Mouse (Mus musculus) cortical plate, adult 2 months (tissue): Measurements from ENCODE around the gene Mapre3. TPM values are rescaled to one million over a fixed set of nuclear protein-coding genes. Genes with fewer than 3 reads are reported as not detected.

ENCODE experiments used
- H3K27ac ChIP-seq: fragments of 200-500 bp; 2 replicates; pipeline ENCODE4 v1.5.1; 2012; ENCODE audit warnings: low read length, control low read depth, inconsistent platforms; ENCODE audit not compliant: insufficient read depth
- H3K4me1 ChIP-seq: fragments of 200-500 bp; 2 replicates; pipeline ENCODE4 v1.6.1; 2011; ENCODE audit warnings: low read length; ENCODE audit not compliant: control insufficient read depth, insufficient read depth
- H3K4me3 ChIP-seq: fragments of 200-500 bp; 2 replicates; pipeline ENCODE4 v1.5.1; 2011; ENCODE audit warnings: mild to moderate bottlenecking, low read length, control low read depth; ENCODE audit not compliant: insufficient read depth
- CTCF ChIP-seq: fragments of 200-500 bp; IDR thresholded peaks from 2 replicates; pipeline ENCODE4 v1.5.1; 2011; ENCODE audit warnings: mild to moderate bottlenecking, control low read depth, low read length; ENCODE audit not compliant: insufficient read depth; ENCODE audit errors: extremely low read depth
- POLR2A ChIP-seq: fragments of 200-500 bp; IDR thresholded peaks from 2 replicates; pipeline ENCODE4 v1.6.1; 2011; ENCODE audit warnings: mild to moderate bottlenecking, low read length, control low read depth; ENCODE audit not compliant: insufficient read depth; ENCODE audit errors: extremely low read depth
- polyA plus RNA-seq: library from polyadenylated mRNA; depleted of rRNA; stranded (reverse); fragments of >200 nt; gene quantifications from 2 replicates; pipeline ENCODE4 v1.2.3, GENCODE M21; 2012

Gene Mapre3
- polyA plus RNA-seq, 1 experiment = 268 TPM

DNA sequence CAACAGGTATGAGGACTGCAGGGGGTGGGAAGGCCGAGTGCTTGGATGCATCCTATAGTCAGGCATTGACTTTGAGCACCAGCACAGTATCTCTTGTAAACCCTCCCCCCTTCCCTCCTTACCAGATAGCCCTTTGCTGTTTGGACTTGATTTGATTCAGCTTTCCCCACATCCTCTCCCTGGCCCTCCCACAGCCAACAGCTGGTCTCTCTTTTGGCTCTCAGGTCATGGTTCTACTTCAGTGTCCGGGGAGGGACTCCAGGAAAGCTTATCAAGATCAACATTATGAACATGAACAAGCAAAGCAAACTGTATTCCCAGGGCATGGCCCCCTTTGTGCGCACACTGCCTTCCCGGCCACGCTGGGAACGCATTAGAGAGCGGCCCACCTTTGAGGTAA is 75.9 kb downstream of the Mapre3 start:
- TF ChIP-seq POLR2A = no peak
- no peak for TF ChIP-seq CTCF
- Histone ChIP-seq H3K27ac (no peak overlapping the region), H3K4me3 (no peak overlapping the region), H3K4me1 (no peaks in the 10 kb centered on the region)

DNA sequence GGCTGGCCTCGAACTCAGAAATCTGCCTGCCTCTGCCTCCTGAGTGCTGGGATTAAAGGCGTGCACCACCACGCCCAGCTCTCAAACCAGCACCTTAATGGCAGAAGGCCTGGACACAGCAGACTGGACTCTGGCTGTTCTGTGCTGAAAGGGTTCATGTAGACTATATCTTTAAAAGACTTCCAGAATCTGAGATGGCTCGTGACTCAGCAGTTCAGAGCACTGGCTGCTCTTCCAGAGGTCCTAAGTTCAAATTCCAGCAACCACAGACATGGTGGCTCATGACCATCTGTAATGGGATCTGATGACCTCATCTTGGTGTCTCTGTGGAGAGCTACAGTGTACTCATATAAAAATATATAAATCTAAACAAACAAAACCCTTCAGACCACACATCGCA is 87.4 kb downstream of the Mapre3 start:
- Histone ChIP-seq H3K27ac (no peak overlapping the region), H3K4me1 (peaks cover 2% of the 10 kb centered on the region; the same call in 1 of the 2 replicates), H3K4me3 (no peak overlapping the region)
- no peak for TF ChIP-seq POLR2A
- no peak for TF ChIP-seq CTCF

DNA sequence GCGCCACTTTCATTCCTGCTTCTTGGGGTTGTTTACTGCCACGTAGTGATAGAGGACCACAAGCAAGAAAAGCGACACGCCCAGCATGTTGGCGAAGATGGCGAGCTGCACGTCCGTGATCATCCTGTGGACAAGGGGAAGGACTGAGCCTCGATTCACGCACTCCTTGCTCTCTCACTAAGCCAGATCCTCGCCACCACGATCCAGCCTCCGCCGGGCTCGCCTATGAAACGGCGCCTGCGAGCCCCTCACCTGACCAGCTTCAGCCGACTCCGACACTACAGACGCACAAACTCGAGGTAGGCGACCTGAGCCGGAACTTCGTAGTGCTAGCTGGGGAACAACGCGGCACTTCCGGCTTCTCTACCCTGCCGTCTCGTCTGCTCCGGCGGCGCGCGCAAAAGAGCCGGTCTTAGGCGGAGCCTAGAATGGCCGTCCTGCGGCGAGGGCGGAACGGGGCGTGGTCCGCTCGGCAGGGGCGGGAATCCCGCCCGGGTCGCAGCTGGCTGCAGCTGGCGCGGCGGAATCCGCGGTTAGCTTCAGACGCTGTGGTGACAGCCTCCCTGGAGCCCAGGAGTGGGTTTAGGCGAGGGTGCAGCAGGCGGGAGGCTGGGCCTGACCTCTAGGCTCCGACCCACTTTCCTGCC is 93.1 kb downstream of the Mapre3 start, which contains the start of gene Ost4:
Gene Ost4 (minus strand): TSS at position 376 of the 647 bp plus-strand sequence.
- TF ChIP-seq CTCF (no peak), POLR2A (peak; percentile 58)
- H3K27ac ChIP-seq = peak within 1 kb of the TSS; percentile 62
- peaks cover 2% of the 10 kb centered on the region; the same call in 1 of the 2 replicates for H3K4me1 ChIP-seq

DNA sequence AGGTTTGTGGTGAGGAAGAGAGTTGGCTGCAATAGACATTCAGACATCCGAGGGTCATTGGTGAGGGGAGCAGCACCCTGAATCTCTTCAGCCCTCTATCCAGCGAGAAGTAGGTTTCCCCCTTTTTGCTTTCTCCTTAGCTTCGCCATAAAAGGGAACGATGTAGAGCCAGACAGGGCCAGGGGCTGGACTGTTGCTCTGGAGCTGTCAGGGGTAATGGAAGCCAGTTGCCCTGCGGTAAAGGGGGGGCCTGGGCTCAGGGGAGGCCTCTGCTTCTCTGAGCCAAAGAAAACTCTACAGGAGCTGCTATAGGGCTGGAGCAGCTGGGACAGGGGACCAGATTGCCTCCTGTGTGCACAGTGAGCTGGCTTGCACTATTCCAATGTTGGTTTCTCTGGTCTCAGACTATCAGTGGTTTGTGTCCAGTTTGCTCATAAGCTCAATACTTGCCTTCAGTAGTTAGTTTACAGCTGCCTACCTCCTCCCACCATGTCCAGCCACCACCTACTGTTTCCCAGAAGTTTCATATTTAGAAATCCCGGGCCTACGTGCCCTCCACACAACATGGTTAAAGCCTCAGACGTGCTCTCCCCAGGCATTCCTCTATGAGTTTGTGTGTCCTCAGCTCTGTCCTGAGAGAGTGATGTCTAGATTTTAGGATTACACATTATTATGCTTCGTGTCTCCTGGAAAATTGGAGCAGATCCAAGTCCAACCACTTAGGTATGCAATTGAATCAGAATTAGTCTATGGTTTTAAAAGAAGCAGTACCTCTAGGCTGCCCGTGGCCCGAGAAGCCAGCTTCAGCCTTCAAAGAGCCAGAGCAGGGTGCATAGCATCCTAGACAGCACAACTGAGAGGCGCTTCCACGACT is 94.2 kb downstream of the Mapre3 start:
- TF ChIP-seq POLR2A (no peak), CTCF (no peak)
- peak overlapping the region; percentile 67; the same call in 1 of the 2 replicates for H3K4me3 ChIP-seq
- no peak overlapping the region for H3K27ac ChIP-seq
- peaks cover 2% of the 10 kb centered on the region; the same call in 1 of the 2 replicates for H3K4me1 ChIP-seq

More for the DNA sequence above, 93.1 kb downstream of the Mapre3 start, which contains the start of gene Ost4:
- peak within 1 kb of the TSS; percentile 67 for H3K4me3 ChIP-seq

DNA sequence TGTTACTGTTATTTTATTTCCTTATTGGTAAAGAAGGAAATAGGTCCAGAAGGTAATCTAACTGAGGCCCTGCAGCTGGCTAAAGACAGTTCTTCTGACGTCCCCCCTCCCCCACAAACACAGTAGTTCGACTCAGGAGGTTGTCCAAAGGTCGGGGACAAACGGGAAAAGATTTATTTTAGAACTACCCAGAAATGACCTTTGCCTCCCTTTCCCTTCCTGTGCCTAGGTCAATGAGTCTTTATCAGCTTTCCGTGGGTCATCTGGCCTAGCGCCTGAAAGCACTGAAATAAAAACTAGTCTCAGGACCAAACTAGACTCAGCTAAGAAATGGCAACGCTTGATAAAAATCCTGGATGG is 94.8 kb downstream of the Mapre3 start:
- no peak overlapping the region for H3K27ac ChIP-seq
- TF ChIP-seq CTCF = no peak
- no peak for TF ChIP-seq POLR2A
- peaks cover 2% of the 10 kb centered on the region; the same call in 1 of the 2 replicates for H3K4me1 ChIP-seq
- H3K4me3 ChIP-seq = no peak overlapping the region

DNA sequence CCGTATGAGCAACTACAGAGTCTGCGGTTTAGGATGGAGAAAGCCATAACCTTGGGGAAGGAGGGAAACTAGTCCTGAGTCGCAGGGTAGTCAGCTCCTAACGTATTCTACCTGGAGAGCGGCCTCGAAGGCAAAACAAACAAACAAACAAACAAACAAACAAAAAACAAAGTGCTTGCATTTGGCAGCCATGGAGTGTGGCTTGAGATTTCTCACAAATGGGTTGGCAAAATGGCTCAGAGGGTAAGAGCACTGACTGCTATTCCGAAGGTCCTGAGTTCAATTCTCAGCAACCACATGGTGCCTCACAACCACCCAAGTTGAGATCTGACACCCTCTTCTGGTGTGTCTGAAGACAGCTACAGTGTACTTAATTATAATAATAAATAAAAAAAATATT is 95.4 kb downstream of the Mapre3 start:
- Histone ChIP-seq H3K27ac (no peak overlapping the region), H3K4me1 (peaks cover 2% of the 10 kb centered on the region; the same call in 1 of the 2 replicates), H3K4me3 (no peak overlapping the region)
- no peak for TF ChIP-seq POLR2A
- TF ChIP-seq CTCF = no peak

DNA sequence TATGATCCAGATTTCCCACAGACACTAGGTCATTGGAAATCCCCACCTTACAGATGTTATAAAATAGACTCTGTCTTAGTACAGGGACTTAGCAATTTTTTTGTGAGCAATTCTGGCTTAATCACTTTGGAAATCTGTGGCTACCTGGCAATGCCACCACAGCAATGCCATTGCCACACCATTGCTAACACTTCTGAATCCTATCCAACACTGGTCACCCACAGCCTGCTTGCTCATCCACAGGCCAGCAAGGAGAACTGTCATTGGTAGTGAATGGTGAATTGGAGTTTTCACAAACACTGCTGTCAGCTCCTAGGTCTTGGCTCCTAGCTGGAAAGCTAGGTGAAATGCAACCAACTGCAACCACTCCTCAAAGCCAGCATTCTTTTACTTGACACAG is 96.0 kb downstream of the Mapre3 start:
- no peak overlapping the region for H3K4me3 ChIP-seq
- H3K4me1 ChIP-seq = peaks cover 2% of the 10 kb centered on the region; the same call in 1 of the 2 replicates
- TF ChIP-seq CTCF (no peak), POLR2A (no peak)
- H3K27ac ChIP-seq = no peak overlapping the region

DNA sequence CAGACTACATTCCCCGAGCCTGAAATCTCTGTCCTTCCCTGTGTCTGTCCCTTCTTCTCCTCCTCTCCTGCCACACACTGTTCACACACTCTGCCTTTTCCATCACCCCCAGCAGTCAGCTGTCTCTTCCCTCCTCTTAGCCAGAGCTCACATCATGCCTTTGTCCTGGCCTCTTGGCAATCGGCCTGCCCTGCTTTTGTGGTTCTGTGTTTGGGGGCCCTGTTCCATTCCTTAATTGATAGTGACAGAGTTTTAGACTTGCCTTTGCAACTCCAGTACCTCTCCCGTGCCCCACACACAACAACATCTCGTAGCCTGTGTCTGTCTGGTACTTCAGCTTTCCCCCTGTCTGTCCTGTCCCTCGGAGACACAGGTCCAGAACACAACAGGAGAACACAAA is 97.7 kb downstream of the Mapre3 start:
- Histone ChIP-seq H3K4me3 (no peak overlapping the region), H3K4me1 (no peaks in the 10 kb centered on the region), H3K27ac (no peak overlapping the region)
- no peak for TF ChIP-seq POLR2A
- no peak for TF ChIP-seq CTCF

DNA sequence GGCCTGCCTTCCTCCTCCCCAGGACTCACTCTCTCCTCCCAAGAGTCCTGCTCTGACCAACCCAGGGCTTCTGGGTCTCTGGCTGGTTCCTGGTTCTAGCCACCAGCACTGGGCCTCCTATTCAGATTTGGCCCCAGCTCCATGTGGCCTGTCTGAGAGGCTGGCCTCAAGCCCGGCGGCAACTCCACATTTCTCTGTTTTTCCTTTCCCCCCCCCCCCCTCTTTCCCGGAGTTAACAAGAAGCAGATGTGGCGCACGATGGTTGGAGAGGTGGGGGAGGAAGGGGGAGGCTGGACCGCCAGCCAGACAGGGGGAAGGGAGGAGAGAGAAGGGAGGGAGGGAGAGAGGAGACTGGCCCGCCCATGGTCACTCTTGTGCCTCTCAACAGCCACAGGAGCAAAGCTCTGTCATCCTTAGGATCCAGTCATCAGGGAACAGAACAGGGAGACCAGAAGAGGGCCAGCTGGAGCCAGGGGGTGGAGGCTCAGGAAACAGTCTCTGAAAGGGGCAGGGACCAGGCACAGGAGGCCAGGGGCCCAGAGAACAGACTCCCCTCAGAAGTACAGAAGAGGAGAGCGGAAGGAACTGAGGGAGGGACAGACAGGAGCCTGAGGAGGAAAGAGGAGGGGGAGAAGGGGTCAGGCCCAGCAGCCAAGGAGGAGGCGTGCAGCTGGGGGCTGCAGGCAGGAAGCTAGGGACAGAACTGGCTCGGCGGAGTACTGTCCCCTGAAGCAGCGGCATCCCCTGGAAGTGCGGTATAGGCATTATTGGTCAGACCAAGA is 98.8 kb downstream of the Mapre3 start, which contains the start of gene Emilin1:
Gene Emilin1 (plus strand): TSS at position 343 of the 782 bp plus-strand sequence.
- TF ChIP-seq POLR2A (no peak), CTCF (no peak)
- no peak within 1 kb of the TSS for H3K27ac ChIP-seq
- H3K4me3 ChIP-seq = peak within 1 kb of the TSS; percentile 5; the same call in 1 of the 2 replicates
- H3K4me1 ChIP-seq = no peaks in the 10 kb centered on the region
